Mouse (Mus musculus): ENCODE data around the gene Pde4d.

Pde4d gene

DNA sequence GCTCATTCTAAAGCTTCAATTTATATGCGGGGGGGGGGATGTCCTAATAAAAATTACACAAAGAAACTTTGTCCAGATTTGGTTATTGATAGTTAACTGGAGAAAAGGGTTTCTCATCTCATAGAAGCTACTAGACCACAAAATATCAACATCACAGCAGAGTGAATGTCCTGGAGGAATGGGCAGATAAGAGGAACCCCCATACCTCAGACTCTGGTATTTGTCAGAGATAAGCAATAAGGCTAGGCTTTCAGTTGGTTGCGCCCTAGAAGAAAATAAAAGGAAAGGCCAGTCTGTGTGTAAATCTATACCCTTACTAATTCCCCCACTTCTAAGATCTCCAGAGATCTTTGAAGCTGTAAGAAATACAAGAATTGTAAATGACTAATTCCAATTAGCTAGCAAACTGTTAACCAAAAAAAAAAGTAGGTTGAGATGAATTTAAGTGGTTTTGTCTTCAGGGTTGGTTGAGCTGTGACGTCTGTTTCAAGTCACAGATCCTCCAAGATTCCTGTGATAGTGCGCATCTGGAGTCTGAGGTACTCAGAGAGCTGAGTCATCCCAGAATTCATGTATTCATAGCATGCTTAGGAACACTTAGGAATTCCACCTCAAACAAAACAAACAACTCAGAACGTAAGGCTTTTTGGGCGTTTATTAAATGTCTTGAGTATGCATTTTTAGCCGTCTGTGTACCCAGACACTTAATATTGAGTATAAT, 1197.9 kb downstream of the Pde4d start:
- no peak for DNase-seq (ENCODE audit: low read depth, low spot score)

DNA sequence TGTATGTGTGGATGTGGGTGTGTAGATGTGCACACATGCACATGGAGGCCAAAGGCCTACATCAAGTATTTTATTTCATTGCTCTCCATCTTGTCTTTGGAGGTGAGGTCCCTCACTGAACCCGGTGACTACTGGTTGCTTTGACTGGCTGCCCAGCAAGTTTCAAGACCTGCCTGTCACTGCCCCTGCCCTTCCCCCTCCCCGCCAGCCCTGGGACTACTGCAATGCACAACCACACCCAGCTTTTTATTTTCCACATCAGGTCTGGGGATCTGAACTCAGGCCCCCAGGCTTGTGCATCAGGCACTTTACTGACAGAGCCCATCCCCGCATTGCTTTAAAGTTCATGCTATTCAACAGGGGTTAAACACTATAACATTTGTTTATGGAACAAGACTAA, 1198.6 kb downstream of the Pde4d start:
- DNase-seq (ENCODE audit: low read depth, low spot score), result no peak

DNA sequence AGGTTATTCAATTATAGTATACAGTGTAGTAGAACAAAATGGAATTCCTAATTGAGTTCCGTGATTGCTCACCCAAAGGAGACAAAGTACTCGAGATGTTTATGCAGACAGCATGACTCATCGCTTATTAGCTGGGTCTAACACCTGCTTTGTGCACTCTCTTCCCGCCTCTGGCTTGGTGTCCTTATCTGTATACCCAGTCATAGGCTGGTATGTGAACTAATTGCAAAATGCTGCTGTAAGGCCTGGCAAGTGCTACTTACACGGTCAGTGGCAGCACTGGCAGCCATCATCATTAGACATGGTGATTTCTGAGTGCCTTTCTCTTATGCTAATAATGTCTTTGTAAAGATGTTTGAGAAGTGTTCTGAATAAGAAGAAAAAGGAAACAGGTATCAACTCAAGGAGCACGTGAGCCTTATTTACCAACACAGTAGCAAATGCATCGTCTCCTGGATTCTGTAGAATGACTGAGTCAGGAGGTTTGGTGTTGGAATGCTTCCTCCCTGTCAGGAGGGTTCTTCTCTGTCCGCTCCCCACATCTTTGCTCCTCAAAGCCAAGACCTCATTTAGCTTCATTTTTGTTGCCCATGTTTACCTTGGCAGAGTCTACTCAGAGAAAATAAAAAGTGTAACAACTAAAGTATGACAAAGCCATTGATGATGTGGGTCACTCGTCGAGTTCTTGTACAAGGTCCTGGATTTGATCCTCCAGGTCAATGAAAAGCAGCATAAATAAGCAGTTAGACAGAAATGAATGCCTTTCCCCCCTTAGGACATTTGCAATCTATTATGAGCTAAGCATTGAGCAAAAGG, 1202.2 kb downstream of the Pde4d start:
- no peak for DNase-seq (ENCODE audit: low read depth, low spot score)

DNA sequence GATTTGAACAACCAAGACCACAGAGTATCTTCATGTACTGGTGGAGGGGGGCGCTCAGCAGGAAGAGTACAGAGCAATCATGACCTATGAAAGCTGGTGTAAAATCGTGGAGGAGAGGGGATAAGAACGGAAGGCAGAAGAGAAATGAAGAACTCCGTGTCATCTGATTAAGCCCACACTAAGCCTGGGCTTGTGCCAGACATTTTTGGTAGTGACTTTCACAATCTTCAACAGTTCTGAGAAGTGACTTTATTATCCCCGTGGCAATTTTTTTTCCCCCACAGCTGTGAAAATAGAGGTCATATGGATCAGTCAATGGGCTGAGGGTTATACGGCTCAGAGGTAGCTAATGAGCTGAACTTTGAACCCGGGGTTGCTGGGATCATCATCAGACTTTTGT, 1202.9 kb downstream of the Pde4d start:
- DNase-seq (ENCODE audit: low read depth, low spot score), result no peak

DNA sequence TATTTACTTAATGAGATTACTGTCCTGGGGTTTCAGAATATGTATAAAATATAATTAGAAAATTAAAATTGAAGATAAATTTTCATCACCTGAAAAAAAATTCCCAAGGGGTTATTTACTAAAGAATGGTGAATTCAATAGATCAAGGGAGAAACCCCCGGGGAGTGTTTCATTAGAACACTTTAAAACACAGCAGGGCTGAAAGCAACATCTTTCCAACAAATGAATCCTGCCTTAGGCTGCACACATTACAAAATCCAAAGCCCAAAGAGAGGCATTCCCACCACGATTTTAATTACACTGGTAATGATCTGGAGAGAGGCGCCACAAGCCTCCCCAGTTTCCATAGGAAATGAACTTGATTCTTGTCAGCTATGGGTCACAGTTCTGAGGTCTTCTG, 1205.6 kb downstream of the Pde4d start:
- no peak for DNase-seq (ENCODE audit: low read depth, low spot score)

DNA sequence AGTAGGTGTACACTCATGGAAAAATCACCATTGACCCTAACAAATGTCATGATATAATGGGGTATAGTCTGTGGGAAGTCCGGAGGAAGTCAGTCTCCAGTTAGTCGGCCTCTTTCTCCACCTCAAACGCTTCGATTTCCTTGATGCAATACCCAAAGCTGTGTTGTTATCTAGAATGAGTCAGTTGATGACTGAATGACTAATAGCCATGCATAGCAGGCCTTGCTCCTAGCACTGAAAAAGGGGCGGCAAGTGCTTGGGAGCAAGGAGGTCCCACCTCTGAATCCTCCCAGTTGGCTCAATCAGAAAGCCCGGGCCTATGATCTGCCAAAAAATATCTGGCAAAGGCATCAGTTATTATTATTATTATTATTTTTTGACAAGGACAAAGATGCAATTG, 1209.4 kb downstream of the Pde4d start:
- DNase-seq (ENCODE audit: low read depth, low spot score), result no peak

DNA sequence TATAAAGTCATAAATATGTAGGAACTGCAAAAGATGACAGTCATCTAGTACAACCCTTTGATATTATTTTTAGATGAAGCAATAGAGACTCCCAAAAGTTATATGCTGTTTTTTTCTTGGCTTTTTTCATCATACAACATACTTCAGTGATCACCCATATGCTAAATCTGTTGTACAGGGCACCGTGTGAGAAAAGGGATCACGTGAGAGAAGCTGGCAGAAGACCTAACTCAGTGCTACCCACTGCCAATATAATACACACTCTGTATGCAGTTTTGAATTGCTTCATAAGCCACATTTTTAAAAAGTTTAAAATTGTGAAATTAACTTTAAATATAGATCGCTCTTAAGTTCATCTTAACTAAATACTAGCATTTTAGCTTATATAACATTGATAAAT, 1211.6 kb downstream of the Pde4d start:
- DNase-seq (ENCODE audit: low read depth, low spot score), result no peak

DNA sequence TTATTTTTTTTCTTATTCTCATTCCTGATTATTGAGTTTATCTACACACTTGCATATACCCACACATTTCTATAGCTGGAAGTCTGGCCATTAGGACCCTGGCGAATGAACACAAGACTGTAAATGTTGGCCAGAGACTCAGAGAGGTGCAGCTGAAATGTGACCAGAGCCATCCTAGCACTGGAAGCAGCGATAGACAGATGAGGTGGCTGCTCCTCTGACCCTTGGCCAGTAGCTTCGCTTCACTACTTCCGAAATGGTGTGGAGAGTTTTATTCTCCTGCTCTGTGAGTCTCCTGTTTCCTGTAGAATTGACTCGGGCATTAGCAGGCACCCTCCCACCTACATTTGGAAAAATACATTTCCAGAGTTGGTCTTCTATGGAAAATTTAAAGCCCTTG, 1212.4 kb downstream of the Pde4d start:
- no peak for DNase-seq (ENCODE audit: low read depth, low spot score)

DNA sequence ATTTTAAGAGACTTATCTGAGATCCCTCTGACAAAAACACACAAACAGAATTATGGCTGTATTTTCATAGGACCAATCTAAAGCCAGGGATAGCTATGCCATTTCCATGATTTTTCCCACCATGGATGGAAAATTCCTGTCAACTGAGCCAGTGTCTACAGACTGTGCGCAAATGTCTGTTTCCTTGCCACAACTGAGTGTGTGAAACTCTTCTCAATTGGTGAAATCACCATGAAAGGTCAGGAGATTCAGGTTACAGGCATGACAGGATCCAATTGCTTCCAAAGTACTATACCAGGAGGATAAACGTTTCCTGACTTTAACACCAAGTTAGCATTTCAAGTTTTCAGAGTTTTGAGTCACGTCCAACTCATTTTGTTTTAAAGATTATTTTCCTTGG, 1213.0 kb downstream of the Pde4d start:
- no peak for DNase-seq (ENCODE audit: low read depth, low spot score)

DNA sequence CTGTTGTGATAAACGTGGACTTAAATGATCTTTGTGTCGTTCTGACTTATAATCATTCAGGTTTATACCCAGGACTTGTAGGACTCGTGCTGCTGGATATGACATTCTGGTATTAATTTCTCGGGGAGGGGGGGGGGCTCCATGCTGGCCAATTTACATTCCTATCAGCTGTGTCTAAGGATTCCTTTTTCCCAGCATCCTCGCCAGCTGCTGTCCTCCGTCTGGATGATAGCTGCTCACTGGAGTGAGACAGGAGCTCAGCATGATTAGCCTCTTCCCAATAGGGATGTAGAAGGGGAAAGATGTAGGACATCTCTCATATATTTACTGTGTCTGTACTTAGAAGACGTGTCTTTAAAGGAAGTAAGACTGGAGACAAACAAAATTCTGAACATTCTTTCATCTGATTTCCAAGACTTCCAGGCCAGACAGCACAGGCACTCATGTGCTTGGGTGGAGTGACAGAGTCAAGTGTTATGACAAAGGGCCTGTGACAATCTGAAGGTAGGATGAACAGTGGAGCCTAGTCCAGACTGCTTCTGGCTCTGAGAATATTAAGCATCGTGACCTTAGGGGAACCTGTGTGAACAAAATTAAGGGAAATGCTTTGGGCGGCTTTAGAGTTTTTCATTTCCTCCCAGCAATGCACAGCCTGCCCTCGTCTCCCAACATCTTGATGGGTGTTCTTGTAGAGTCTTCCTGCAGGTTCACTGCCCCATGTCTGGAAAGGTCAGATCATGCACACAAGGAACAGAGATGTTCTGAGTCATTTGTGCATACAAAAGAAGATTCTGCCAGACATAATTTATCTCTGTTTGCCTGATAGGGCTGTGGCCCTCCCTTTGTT, 1215.4 kb downstream of the Pde4d start:
- DNase-seq (ENCODE audit: low read depth, low spot score), result no peak

DNA sequence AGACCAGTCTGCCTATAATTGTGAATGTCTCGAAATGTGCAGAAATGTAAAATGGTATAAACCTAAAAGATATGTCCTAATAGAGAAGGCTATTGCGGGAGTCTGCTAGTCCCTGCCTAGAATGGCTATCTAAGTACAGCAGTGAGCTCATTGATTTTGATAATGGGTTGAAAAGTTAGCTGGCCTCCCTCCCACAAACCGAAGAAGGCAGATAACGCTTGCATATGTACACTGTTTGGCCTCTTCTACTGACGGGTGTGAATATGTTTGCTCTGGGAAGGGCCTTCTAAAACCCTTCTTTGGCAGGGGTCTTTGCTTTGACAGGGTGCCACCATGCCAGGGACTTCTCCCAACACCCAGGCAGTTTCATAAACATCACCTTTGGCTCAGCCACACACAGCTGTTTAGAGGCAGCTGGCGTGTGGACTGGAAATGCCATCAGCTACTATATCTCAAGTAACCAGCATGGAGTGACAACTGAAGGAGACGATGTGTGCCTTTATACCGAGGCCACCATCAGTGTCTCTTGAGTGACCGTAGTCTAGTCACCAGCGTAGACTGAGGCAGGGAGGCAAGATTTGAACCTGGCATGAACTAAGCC, 1216.2 kb downstream of the Pde4d start:
- DNase-seq (ENCODE audit: low read depth, low spot score), result no peak

DNA sequence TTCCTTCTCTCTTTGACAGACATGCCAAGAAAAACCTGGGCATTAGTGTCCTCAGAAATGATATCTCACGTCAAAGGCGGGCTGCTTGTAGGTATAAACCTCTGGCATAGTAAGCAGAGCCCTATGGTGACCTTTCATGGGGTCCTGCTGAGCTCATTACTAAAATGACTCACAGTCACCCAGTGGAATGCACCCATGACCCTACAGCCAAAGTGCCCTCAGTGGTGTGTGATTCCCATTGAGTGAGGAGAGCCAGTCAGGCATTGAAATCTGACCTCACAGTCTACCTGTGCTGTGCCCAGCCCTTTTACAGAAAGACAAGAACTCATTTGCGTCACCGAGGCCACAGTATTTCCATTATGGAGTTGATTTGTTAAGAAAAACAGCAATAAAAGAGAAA, 1220.2 kb downstream of the Pde4d start:
- DNase-seq (ENCODE audit: low read depth, low spot score), result no peak

DNA sequence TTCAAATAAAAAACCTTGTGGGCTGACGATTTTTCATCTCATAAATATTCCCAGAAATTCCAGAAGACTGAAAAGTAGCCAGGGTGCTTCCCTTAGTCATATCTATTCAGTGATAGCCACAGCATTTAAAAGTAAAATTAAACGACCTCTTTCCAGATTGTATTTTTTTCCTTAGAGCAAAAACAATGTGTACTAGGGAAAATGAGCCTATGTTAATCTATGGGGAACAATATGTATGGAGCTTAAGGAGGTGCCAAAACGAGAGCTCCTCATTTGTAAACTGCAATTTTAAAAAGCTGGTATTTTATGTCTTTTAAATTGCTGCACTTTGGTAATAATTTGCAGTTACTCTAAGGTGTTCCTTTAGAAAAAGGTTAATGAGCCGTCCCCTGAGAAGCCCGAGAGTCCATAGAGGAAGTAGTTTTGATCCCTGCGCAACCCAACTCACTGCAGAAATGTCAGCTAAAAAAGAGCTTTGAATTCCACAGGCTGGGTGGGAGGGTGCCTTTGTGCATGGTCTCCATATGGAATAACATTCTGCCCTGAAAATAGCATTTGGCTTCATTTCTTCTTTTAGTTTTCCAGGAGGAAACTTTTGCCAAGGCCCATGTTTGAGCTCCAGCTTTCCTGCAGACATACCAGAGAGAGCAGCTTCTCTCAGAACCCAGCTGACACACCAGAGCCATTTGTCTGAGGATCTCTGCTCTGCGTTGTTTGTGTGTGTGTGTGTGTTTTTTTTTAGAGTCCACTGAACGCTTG, 1222.0 kb downstream of the Pde4d start:
- DNase-seq (ENCODE audit: low read depth, low spot score), result no peak

DNA sequence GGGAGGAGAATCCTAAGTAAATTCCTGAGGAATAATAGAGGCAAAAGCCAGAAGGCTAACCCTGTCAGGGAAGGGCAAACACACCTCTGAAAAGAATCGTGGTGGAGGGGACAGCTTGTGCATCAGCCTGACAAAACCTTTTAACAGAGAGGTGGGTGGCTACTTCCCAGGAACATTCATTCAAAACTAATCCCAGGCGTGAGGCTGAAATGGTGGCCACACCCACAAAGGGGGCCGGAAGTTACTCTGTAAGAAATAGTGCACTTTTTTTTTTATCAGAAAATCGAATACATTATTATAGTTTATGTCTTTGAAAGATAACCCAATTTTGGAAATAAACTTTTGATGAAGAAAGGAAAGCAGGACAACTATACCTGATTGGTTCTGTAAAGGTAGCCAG, 1227.3 kb downstream of the Pde4d start:
- DNase-seq (ENCODE audit: low read depth, low spot score), result no peak

DNA sequence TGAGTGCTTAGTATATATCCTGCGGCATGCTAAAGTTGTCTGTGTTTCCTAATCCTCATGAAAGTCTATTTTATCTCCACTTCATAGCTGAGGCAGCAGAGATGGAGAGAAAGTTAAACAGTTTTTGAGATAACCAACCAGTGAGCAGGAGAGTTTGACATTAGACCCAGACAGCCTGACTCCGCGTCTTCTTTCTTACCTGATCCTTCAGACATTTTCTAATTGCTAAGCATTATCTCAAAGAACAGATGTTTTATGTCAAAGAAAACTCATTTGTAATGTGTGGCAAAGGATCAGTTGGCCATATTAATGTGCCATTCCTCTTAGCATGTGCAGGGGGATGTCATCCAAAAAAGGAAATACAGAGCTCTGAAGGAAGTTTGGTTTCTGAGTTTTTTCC, 1227.9 kb downstream of the Pde4d start:
- DNase-seq (ENCODE audit: low read depth, low spot score), result no peak

DNA sequence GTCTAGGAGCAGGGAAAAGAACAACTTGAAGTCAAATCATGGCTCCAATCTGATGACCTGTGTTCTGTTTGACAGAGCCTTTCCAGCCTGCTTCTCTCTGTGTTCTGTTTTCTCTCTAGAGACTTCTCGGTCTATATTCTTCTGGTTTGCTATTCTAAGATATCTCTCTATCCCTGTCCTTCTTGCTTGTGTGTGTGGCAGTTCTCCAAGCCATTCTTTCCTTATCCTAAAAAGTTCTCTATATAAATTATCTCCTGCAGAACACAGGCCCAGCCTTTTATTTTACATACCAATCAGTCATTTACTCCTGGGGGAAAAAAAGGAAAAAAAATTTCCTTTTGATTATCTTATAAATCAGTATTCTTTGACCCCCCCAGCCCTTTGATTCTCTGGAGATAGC, 1229.2 kb downstream of the Pde4d start:
- no peak for DNase-seq (ENCODE audit: low read depth, low spot score)

DNA sequence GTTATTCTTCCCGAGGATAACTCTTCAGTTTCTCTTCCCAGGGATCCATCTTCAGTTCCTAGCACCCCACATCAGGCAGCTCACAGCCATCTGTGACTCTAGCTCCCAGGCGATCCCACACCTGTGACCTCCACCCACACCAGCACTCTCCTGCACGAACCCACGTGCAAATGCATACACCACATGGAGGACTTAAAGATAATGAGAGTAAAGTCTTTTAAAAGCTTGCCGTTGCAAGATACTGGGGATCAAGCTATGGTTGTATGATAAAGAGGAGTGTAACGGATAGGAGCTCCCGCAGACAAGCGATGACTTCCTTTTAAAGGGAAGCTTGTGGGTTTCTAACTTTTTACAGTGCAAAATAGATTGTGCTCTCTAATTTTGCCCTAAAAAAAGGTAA, 1230.5 kb downstream of the Pde4d start:
- DNase-seq (ENCODE audit: low read depth, low spot score), result no peak

DNA sequence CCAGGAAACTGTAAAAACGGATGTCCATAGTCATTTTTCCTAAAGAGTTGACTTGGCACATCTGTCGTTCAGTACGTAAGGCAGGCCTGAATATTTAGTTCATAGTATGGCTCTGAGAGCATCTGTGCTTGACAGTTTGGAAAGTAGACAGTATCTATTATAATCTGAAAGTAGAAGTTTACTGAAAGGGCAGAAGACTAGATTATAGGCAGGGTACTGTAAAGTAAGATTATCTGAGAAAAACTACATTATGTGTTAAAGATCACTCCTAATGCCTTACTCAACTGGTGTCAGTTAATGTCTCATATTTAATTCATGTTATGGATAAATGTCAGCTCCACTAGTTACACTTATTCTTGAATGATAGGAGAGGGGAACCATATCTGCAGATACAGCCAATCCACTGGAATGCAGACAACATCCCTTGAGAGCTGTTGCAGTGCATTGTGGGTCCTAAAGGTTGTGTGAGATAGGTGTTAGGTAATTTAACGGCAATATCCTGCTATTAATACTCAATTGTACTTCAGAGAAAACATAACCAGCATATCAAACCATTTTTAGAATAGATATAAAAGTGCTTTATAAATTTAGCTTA, 1232.0 kb downstream of the Pde4d start:
- no peak for DNase-seq (ENCODE audit: low read depth, low spot score)

DNA sequence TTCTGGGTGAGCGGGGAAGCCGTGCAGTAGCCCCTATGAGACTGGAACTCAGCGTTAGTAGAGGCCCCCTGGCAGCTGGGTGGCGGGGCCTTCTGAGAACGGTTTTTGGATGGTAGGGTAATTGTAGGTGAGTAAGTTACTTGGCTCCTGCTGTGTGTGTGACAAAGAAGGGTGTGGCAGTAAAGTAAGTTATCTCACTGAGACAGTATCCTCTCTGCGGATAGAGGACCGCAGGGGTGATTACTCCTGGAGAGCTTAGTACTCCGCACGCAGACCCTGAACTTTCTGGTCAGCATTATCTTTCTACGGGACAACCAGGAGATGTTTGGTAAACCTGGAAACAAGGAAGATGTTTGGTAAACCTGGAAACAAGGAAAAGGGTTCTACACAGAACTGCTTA, 1233.3 kb downstream of the Pde4d start:
- DNase-seq (ENCODE audit: low read depth, low spot score), result no peak

DNA sequence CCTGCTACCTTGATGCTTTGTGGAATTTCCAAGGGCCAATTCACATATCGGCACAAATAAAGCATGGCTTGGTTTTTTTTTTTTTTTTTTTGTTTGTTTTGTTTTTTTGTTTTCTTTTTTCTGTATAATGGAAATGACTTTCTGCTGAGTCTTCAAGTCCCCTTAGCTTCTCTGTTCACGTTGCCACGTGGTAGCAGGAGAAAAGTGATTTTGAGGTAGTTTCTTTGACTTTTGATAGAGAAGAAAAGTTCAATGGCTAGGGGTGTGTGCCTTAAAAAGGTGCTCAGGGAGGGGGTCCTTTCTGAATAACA, 1235.2 kb downstream of the Pde4d start:
- no peak for DNase-seq (ENCODE audit: low read depth, low spot score)
